In the genomic region with DNA sequence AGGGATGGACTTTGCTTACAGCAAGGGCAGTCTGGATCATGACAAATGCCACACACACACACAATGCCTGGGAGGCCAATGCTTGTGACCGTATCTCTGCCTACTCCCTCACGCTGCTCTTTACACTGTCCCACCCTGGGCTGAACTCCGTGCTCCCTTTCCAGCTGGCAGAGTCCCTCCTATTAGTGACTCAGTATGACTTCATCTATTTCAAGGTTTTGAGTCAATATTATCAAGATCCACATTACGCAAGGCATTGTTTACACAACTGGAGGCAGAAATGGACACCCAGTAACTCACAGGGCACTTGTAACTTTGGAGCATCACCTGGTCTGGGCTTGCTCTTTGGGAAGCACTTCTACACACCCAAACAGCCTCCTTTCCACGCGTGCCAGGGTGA, we compare ENCODE assay signal across 8 mouse cellular contexts.
DNase-seq lines count a peak whose midpoint lies in the region; ATAC-seq and TF ChIP-seq lines count a peak whose summit lies in the region.

No protein-coding gene starts in this region.

- WGBS in intestine, embryonic 14.5 days: 63% methylated on average over 6 of the region's 6 CpGs

- H3K27me3 ChIP-seq in intestine, embryonic 14.5 days (replicated peaks; ENCODE audit: control insufficient read depth, insufficient read depth, low read length): no peaks in the 10 kb centered on the region

- no peak for TF ChIP-seq CTCF in gastrocnemius, adult 2 months (IDR thresholded peaks at IDR 0.05)
- no peak for TF ChIP-seq CTCF in layer of hippocampus, adult 2 months (conservative IDR thresholded peaks at IDR 0.05)

- intact Hi-C loops in gastrocnemius, adult 2 months (cut with DNase I): no loop called here
- intact Hi-C loops in left cerebral cortex, postnatal 25 days (cut with DNase I): no loop called here

- DNase-seq in gastrocnemius, adult 2 months: peak; percentile 62
- DNase-seq in gastrocnemius, postnatal 10 days: no peak
- DNase-seq in adrenal gland, adult 2 months: peak; percentile 79
- DNase-seq in intestine, embryonic 14.5 days (ENCODE audit: low spot score): no peak
- DNase-seq in lung, postnatal 25 days (ENCODE audit: low spot score): peak; percentile 90
- no peak for DNase-seq in frontal cortex, postnatal 14 days (ENCODE audit: low spot score in 2 of 2)
- no peak for DNase-seq in left cerebral cortex, postnatal 25 days (ENCODE audit: low spot score in 2 of 2)
- no peak for DNase-seq in layer of hippocampus, adult 2 months (ENCODE audit: low spot score in 2 of 2)

- peak; percentile 86 for ATAC-seq in intestine, embryonic 14.5 days (replicated peaks; ENCODE audit: low FRiP score, low TSS enrichment, low read depth)

- no peak overlapping the region for H3K4me3 ChIP-seq in gastrocnemius, adult 2 months
- H3K4me3 ChIP-seq in intestine, embryonic 14.5 days (ENCODE audit: low read depth, low read length): no peak overlapping the region
- H3K4me3 ChIP-seq in layer of hippocampus, adult 2 months: no peak overlapping the region

- no peak overlapping the region for H3K4me2 ChIP-seq in intestine, embryonic 14.5 days (ENCODE audit: low read length)

- H3K9ac ChIP-seq in intestine, embryonic 14.5 days (ENCODE audit: low read length): no peak overlapping the region

- H3K9me3 ChIP-seq in intestine, embryonic 14.5 days (ENCODE audit: control insufficient read depth, low read length): no peaks in the 10 kb centered on the region

- H3K27ac ChIP-seq in gastrocnemius, adult 2 months: peak overlapping the region; percentile 48; the same call in 1 of the 2 replicates
- no peak overlapping the region for H3K27ac ChIP-seq in intestine, embryonic 14.5 days (ENCODE audit: low read depth)
- H3K27ac ChIP-seq in layer of hippocampus, adult 2 months: no peak overlapping the region

- H3K4me1 ChIP-seq in intestine, embryonic 14.5 days (replicated peaks; ENCODE audit: control insufficient read depth, insufficient read depth, low read length): no peaks in the 10 kb centered on the region

- no peaks in the 10 kb centered on the region for H3K36me3 ChIP-seq in intestine, embryonic 14.5 days (ENCODE audit: control insufficient read depth, insufficient read depth, low read length)

Comparison
In these comparisons a context has a peak if more than half of its experiments do, and no peak if none do; other contexts are left out.
1. DNase-seq: peak in gastrocnemius, adult 2 months (single experiment), adrenal gland, adult 2 months (single experiment) and lung, postnatal 25 days (single experiment); none in gastrocnemius, postnatal 10 days (single experiment), intestine, embryonic 14.5 days (single experiment), frontal cortex, postnatal 14 days (0 of 2), left cerebral cortex, postnatal 25 days (0 of 2) and layer of hippocampus, adult 2 months (0 of 2).